Mouse (Mus musculus) erythroblast, embryonic 14.5 days (primary cell): Measurements from ENCODE around the gene Cd300ld2.

ENCODE experiments used
- GATA1 ChIP-seq: IDR thresholded peaks from 2 replicates; pipeline ENCODE4 v1.6.1; 2012; ENCODE audit warnings: low read length, inconsistent platforms, mixed read lengths
- TAL1 ChIP-seq: IDR thresholded peaks from 3 replicates; pipeline ENCODE4 v1.6.1; 2012; ENCODE audit warnings: low read length, inconsistent platforms, mixed read lengths

- TF ChIP-seq GATA1 = no peak
- TF ChIP-seq TAL1 = no peak
Observed at GRCm38 (mm10) chr11:114960369-114960768, 55.6 kb downstream of the Cd300ld2 start.
